Mouse (Mus musculus) lung, postnatal 4 days (tissue): ENCODE measurements at regions not wholly inside any gene's neighbourhood (a gene's known extent, or its start where the extent isn't known, plus 50 kb on each side); places are given as distances from the start of the nearest gene placed in this dataset.

Experiments used
- DNase-seq, 2 experiments: peaks; one replicate each; pipeline ENCODE4 v3.0.0; 2021

DNA sequence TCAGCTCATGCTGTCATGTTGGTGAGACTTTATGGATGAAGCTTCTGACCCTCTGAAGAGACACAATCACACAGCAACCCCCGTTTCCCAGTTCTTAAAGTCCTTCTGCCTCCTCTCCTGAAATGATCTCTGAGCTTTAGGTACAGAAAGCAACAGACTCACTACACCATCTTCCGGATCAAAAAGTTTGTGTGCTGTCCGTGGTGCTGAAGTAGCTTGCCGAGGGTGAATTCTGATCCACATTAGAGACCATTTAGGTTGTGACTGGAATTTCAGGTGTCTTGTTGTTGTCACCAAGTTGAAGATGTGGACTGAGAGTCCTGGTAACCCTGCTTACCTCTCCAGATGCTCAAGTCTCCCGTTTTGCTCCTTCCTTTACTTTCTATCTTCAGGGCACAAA lies 375.2 kb downstream of the Shisa9 start:
- DNase-seq: peak in 1 of 2 experiments; percentile 6

DNA sequence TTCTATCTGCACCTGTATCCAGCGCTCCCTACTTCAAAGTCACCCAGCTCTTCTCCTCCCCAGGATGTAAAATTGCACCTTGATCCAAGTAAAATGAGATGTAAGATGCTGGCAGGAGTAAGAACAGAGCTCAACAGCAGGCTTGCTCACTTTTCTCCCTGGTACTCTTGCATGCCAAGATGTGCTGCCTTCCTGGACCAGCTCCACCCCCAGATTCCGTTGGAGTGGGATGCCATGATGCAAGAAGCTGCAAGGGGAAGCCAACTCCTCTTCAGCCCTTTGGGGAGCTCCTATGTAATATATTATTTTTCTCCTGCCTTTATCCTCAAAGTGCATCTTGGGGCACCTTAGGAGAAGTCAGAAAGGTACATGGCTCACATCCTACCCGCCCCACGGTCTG lies 405.6 kb downstream of the Shisa9 start:
- no peak for DNase-seq

DNA sequence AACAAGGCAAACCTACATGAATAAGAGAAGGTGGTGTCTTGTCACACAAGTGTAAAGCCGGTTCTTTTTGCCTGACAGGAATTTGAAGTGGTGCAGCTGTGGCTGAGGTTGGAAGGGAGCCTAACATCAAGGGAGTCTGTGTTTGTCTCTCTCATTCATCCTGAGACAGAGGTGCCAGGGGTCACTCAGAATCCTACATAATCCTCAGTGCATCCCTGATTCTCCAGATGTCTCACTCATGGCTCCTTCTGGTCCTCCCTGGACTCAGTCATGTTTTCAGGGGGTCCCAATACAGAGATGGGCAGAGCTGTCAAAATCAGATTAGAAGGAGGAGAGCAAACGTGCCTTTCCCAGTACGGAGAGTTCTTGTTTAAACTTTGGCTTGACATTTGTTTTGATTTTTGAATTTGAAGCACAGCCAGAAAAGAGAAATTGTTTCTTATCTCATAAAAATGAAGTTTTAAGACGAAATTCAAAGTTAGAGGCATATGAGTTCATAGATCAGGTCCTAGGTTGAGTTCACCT lies 451.8 kb downstream of the Shisa9 start:
- DNase-seq: no peak

DNA sequence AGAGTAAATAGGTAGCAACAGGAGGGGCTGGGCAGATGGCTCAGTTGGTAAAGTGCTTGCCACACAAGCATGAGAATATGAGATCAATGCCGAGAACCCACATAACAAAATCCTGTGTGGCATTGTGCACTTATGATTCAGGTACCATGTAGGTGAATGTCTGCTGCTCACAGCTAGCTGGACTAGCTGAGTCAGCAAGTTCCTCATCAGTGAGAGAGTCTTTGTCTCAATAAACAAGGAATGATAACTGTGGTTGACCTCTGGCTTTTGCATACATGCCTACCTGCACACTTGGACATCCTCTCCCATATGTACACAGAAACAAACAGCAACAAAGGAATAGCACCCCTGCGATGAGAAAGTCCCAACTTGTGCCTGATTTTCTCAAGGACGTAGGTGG lies 454.7 kb downstream of the Shisa9 start:
- DNase-seq: no peak

DNA sequence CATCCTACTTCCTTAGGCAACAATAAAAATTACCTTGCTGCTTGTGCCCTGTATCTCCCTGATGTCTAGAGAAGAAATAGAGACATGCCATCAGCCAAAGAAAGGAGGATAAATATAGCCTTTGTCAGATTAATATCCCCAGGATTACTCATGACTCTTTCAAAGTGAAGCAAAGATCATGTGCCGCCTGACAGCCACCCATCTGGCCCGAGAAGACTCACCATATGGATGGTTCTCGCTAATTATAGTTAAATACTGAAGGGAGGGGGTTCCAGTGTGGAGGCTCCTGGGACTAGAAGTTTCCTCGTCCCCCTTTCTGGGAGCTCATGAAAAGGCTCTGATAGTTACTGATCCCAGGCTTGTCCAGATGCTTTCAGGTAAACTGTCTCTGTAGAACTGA lies 470.9 kb downstream of the Shisa9 start:
- no peak for DNase-seq
